Mouse (Mus musculus) brain, embryonic 14.5 days (tissue): Measurements from ENCODE around the gene Mrpl52. TPM values are rescaled to one million over a fixed set of nuclear protein-coding genes. Genes with fewer than 3 reads are reported as not detected.

Source experiments
- DNase-seq: peaks from one replicate; pipeline ENCODE4 v3.0.0-alpha.2; 2011; ENCODE audit warnings: low read depth
- CTCF ChIP-seq: fragments of 200-500 bp; IDR thresholded peaks from 2 replicates; pipeline ENCODE4 v1.5.1; 2012; ENCODE audit warnings: inconsistent platforms, mild to moderate bottlenecking, moderate library complexity, borderline replicate concordance; ENCODE audit not compliant: insufficient read depth, insufficient read length; ENCODE audit errors: extremely low read depth
- POLR2A ChIP-seq: fragments of 200-500 bp; IDR thresholded peaks from 2 replicates; pipeline ENCODE4 v1.6.1; 2012; ENCODE audit warnings: mild to moderate bottlenecking, inconsistent platforms, borderline replicate concordance; ENCODE audit not compliant: poor library complexity, insufficient read depth, insufficient read length, severe bottlenecking; ENCODE audit errors: extremely low read depth
- polyA plus RNA-seq: library from polyadenylated mRNA; depleted of rRNA; stranded (reverse); fragments of >200 nt; gene quantifications from 2 replicates; pipeline ENCODE4 v1.2.3, GENCODE M21; 2012; rRNA removed

The Mrpl52 gene
- 186 and 230 TPM in 2 replicates for polyA plus RNA-seq

- DNase-seq: peak; percentile 97
- TF ChIP-seq CTCF: no peak
- peak; percentile 46; the same call in 1 of the 2 replicates for TF ChIP-seq POLR2A
Observed at GRCm38 (mm10) chr14:54426689-54427398, at the start of gene Mrpl52. Gene Mrpl52, plus strand, starts transcription at chr14:54426909.

GRCm38 (mm10) chr14:54377166-54377565 is 49.5 kb upstream of the Mrpl52 start:
- no peak for TF ChIP-seq CTCF
- TF ChIP-seq POLR2A: no peak
- no peak for DNase-seq

GRCm38 (mm10) chr14:54379571-54379970 is 47.1 kb upstream of the Mrpl52 start:
- TF ChIP-seq POLR2A (no peak), CTCF (no peak)
- no peak for DNase-seq

GRCm38 (mm10) chr14:54380616-54381015 is 46.1 kb upstream of the Mrpl52 start:
- TF ChIP-seq POLR2A: no peak
- no peak for TF ChIP-seq CTCF
- no peak for DNase-seq

GRCm38 (mm10) chr14:54381816-54382215 is 44.9 kb upstream of the Mrpl52 start:
- no peak for DNase-seq
- TF ChIP-seq CTCF (no peak), POLR2A (no peak)

- DNase-seq: peak; percentile 10
- TF ChIP-seq CTCF: no peak
Observed at GRCm38 (mm10) chr14:54382641-54383040, 44.1 kb upstream of the Mrpl52 start.

GRCm38 (mm10) chr14:54383355-54383771 is 43.3 kb upstream of the Mrpl52 start:
- DNase-seq: peak; percentile 9
- TF ChIP-seq CTCF: no peak
- no peak for TF ChIP-seq POLR2A

GRCm38 (mm10) chr14:54384396-54384795 is 42.3 kb upstream of the Mrpl52 start:
- no peak for TF ChIP-seq POLR2A
- no peak for TF ChIP-seq CTCF
- no peak for DNase-seq

GRCm38 (mm10) chr14:54385968-54386618 is 40.6 kb upstream of the Mrpl52 start:
- TF ChIP-seq POLR2A: no peak
- no peak for TF ChIP-seq CTCF
- DNase-seq: no peak

- TF ChIP-seq CTCF (no peak), POLR2A (no peak)
- DNase-seq: no peak
Observed at GRCm38 (mm10) chr14:54387546-54387945, 39.2 kb upstream of the Mrpl52 start.

- no peak for DNase-seq
- TF ChIP-seq CTCF: no peak
- no peak for TF ChIP-seq POLR2A
Observed at GRCm38 (mm10) chr14:54390843-54391242, 35.9 kb upstream of the Mrpl52 start.

GRCm38 (mm10) chr14:54393794-54394193 is 32.9 kb upstream of the Mrpl52 start:
- DNase-seq: no peak
- no peak for TF ChIP-seq CTCF
- no peak for TF ChIP-seq POLR2A
